Mouse (Mus musculus) heart, adult 18-20 months (tissue): ENCODE measurements at regions not wholly inside any gene's neighbourhood (a gene's known extent, or its start where the extent isn't known, plus 50 kb on each side); places are given as distances from the start of the nearest gene placed in this dataset.
A peak's percentile ranks its signal among the peaks of the same experiment; 100 is the strongest.
"Not testable (repeated sequence)": the region's sequence is repeated elsewhere in the genome, so short reads cannot be mapped to it uniquely, and the experiment has no call there.

Experiments used
- DNase-seq, 2 experiments: peaks; one replicate each; pipeline ENCODE4 v3.0.0; 2021 to 2022; ENCODE audit warnings: mixed read lengths in 1 of 2

DNA sequence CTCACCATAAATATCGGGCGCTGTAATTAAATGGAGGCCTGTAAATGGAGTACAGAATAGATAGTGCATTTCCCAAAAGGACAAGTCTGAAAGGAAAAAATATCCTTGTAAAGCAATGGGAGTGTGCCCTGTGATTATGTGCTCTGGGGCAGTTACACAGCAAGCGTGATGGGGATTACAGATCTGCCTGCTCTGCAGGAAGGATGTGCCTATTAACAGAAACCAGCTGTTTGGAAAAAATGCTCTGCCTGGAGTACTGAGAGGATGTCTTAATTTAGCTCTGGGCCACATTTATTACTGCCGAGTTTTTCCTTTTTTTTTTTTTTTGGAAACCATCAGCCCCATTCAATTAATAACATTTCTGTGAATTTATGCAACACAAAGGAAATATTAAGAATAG lies 344.9 kb upstream of the Tpk1 start:
- DNase-seq: peak in 1 of 2 experiments; percentile 6

DNA sequence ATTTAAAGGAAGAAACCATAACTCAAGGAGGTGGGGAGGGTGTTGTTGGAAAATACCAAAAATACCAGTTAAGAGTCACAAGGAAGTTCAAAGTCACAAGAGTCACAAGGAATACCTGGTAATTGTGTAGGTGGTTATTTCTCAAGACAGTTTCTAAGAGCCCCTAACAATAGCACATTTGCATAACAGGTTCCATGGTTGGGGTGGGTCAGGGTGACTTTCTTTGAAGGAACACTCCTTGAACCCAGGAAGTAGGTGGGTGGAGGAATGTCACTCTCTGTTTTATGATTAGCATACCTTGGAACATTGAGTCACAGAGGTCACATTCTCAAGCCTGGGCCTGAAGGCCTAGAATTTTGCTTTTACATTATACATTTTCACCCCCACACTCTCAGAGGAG lies 341.1 kb upstream of the Tpk1 start:
- not testable (repeated sequence) for DNase-seq
